Mouse (Mus musculus): Measurements from ENCODE around the gene Gm44502. TPM values are rescaled to one million over a fixed set of nuclear protein-coding genes. Genes with fewer than 3 reads are reported as not detected.

Gene Gm44502
- polyA plus RNA-seq, 1 experiment from 2014 or later = not detected

DNA sequence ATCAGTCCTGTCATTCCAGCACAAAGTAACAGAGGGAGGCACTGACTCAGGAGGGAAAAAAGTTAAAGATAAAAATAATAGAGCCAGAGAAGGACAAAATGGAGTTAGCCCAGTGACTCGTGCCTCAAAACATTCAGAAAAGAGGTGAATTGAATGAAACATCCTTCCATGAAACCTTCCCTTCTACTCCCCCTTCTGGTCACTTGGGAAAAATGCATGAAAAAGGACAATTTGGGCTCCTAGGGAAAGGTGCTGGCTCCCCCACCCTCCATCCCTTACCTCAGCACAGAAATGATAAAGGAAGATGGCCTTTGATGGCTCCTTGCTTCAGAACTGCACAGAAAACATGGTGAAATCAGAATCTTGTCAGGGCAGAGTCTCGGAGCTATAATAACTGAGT lies 39.1 kb upstream of the Gm44502 start:
- Histone ChIP-seq H3K27me3 (no peaks in the 10 kb centered on the region), H3K36me3 (peaks cover 8% of the 10 kb centered on the region; the same call in 1 of the 2 replicates), H3K27ac (replicated peaks) (no peak overlapping the region), H3K4me2 (no peak overlapping the region), H3K9ac (no peak overlapping the region), H3K4me1 (replicated peaks) (peaks cover 11% of the 10 kb centered on the region), H3K4me3 (no peak overlapping the region), H3K9me3 (no peaks in the 10 kb centered on the region)
- 37% methylated on average over 2 of the region's 2 CpGs for WGBS
- no peak for ATAC-seq (ENCODE audit: low read depth)

DNA sequence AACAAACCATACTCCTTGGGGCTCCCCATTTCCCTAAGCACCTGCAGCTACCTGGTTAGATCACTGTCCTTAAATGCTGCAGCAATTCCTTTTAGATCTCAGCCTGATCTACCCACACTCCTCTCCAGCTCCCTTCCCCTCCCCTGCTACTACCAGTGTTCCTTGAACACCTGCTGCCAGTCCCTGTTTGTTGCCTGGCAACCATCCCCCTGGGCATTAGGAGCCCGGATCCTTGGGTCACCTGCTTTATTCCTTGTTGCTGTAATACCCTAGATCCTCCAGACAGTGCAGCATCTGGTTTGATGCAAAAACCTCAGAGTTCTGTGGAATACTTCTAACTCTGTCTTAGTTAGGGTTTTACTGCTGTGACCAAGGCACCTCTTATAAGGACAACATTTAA lies 35.6 kb upstream of the Gm44502 start:
- H3K9ac ChIP-seq = no peak overlapping the region
- 0% methylated on average over 1 of the region's 1 CpGs for WGBS
- no peak overlapping the region for H3K4me2 ChIP-seq
- no peaks in the 10 kb centered on the region for H3K27me3 ChIP-seq
- no peaks in the 10 kb centered on the region for H3K9me3 ChIP-seq
- peak; percentile 62 for ATAC-seq (ENCODE audit: low read depth)
- H3K27ac ChIP-seq (replicated peaks) = no peak overlapping the region
- no peak overlapping the region for H3K4me3 ChIP-seq
- peaks cover 11% of the 10 kb centered on the region for H3K4me1 ChIP-seq (replicated peaks)
- H3K36me3 ChIP-seq = peaks cover 43% of the 10 kb centered on the region

DNA sequence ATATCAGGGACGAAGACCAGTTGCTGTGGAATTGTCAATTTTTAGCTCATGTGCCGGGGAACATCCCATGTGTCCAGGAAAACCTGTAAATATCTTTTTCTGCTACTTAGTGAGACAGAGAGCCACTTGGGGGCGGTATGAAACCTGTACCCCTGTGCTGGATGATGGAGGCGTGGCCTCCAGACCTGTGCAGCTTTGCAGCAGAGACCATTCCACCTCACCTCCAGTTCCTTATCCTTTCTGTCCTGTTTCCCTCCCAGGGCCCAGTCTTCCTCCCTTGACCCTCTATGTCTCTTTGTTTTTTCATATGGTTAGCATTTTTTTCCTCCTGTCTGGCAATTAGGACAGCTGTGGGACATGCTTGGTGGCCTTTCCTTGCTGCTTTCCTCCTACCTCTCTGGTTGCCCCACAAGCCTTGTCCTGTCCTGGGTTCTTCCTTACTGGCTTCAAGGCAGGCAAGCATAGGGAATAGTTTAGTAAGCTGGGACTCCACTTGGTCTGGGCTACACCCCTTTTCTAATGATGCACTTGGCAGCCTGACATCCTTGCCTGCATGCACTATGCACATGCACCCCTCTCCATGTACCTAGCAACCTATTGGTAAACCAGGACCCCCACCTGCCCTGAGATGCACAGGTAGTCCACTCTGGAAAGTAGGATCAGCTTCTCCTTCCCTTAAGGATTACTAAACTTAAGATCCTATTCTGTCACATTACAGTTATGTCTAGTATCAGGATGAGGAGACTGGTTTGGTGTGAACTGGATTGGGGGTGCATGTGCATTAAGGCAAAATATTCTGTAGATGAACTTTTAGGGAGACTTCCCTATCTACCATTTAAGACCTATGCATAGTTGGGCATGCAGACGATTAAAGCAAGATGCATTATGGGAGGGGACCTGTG lies 34.1 kb upstream of the Gm44502 start:
- Histone ChIP-seq H3K4me1 (replicated peaks) (peaks cover 11% of the 10 kb centered on the region), H3K4me3 (no peak overlapping the region), H3K9me3 (no peaks in the 10 kb centered on the region), H3K36me3 (peaks cover 56% of the 10 kb centered on the region), H3K9ac (no peak overlapping the region), H3K4me2 (no peak overlapping the region), H3K27me3 (no peaks in the 10 kb centered on the region), H3K27ac (replicated peaks) (no peak overlapping the region)
- ATAC-seq (ENCODE audit: low read depth) = no peak
- WGBS = 65% methylated on average over 5 of the region's 5 CpGs

DNA sequence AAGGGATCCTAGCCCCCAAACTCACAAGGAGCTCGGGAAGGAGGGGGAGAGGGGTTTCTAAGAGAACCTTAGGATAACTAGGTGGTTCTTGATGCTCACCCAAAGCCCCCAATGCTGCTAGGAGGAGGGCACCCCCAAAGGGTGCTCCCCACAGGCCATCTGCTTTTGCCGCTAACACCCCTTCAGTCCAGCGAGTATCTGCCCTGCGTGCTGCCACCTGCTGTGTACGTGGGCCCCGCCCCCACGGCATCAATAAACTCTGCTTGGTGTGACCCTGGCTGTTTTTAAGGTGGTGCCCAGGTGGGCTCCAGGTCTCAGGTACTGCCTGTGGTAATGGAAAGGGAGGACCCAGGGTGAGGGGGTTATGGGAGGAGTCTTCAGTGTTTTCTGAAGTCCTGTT lies 32.7 kb upstream of the Gm44502 start:
- Histone ChIP-seq H3K9ac (no peak overlapping the region), H3K4me3 (no peak overlapping the region), H3K27me3 (no peaks in the 10 kb centered on the region), H3K4me1 (replicated peaks) (peaks cover 11% of the 10 kb centered on the region), H3K9me3 (no peaks in the 10 kb centered on the region), H3K4me2 (no peak overlapping the region), H3K36me3 (peaks cover 70% of the 10 kb centered on the region), H3K27ac (replicated peaks) (no peak overlapping the region)
- 76% methylated on average over 7 of the region's 7 CpGs for WGBS
- ATAC-seq (ENCODE audit: low read depth) = no peak

DNA sequence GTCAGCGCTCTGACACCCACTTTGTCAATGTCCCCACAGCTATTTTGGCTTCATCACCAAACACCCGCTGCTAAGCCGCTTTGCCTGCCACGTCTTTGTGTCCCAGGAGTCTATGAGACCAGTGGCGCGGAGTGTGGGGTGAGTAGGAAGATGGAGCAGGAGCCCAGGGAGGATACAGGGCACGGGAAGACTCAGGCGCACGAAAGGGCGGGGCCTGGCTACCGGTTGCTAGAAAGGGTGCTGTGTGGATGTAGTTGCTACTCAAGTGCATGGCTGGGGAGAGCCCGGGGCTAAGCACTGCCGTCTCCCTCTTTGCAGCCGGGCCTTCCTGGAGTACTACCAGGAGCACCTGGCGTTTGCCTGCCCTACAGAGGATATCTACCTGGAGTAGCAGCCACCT lies 31.8 kb upstream of the Gm44502 start:
- H3K4me3 ChIP-seq = no peak overlapping the region
- peaks cover 16% of the 10 kb centered on the region for H3K4me1 ChIP-seq (replicated peaks)
- H3K27me3 ChIP-seq = no peaks in the 10 kb centered on the region
- H3K4me2 ChIP-seq = no peak overlapping the region
- 86% methylated on average over 15 of the region's 15 CpGs for WGBS
- H3K9ac ChIP-seq = no peak overlapping the region
- H3K36me3 ChIP-seq = peaks cover 79% of the 10 kb centered on the region
- no peak overlapping the region for H3K27ac ChIP-seq (replicated peaks)
- no peaks in the 10 kb centered on the region for H3K9me3 ChIP-seq
- no peak for ATAC-seq (ENCODE audit: low read depth)

DNA sequence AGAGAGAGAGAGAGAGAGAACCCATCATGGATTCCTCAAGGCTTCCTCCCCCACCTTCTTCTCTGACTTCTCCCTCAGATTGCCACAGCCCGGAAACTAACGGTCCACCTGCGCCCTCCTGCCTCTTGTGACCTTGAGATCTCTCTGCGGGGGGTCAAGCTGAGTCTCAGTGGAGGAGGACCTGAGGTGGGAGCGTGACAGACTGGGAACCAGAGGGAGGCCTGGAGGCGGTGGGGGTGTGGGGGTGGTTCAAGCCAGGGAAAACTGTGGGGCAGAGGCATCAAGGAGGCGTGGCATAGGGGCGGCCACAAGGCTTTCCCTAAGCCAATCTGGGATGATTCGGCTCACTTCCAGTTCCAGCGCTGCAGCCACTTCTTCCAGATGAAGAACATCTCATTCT lies 30.8 kb upstream of the Gm44502 start:
- H3K9me3 ChIP-seq = no peaks in the 10 kb centered on the region
- peaks cover 26% of the 10 kb centered on the region for H3K4me1 ChIP-seq (replicated peaks)
- no peak overlapping the region for H3K4me2 ChIP-seq
- H3K27ac ChIP-seq (replicated peaks) = no peak overlapping the region
- 74% methylated on average over 10 of the region's 10 CpGs for WGBS
- no peak for ATAC-seq (ENCODE audit: low read depth)
- H3K4me3 ChIP-seq = no peak overlapping the region
- H3K36me3 ChIP-seq = peaks cover 80% of the 10 kb centered on the region
- no peak overlapping the region for H3K9ac ChIP-seq
- no peaks in the 10 kb centered on the region for H3K27me3 ChIP-seq

DNA sequence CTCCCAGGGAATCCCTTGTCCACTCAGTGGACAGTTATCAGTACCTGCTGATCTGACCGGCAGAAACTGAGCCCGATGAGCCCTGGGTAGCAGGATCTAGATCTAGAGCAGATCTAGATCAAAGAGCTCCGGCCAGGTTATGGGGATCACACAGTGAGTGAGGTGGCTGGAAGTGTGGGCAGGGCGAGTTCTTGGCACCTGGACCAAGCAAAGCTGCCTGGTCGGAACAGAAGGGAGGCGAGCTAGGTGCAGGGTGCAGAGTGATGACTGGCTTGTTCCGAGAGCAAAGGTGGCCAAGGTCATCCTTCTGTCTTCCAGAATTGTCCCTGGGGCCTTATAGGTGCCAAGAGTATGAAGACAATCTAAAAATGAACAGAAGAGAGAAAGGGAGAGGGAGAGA lies 30.3 kb upstream of the Gm44502 start:
- Histone ChIP-seq H3K9me3 (no peaks in the 10 kb centered on the region), H3K27me3 (no peaks in the 10 kb centered on the region), H3K27ac (replicated peaks) (no peak overlapping the region), H3K4me2 (no peak overlapping the region), H3K4me3 (no peak overlapping the region), H3K4me1 (replicated peaks) (peaks cover 26% of the 10 kb centered on the region), H3K36me3 (peaks cover 80% of the 10 kb centered on the region), H3K9ac (no peak overlapping the region)
- whole genome bisulfite sequencing = 89% methylated on average over 7 of the region's 7 CpGs
- no peak for ATAC-seq (ENCODE audit: low read depth)

DNA sequence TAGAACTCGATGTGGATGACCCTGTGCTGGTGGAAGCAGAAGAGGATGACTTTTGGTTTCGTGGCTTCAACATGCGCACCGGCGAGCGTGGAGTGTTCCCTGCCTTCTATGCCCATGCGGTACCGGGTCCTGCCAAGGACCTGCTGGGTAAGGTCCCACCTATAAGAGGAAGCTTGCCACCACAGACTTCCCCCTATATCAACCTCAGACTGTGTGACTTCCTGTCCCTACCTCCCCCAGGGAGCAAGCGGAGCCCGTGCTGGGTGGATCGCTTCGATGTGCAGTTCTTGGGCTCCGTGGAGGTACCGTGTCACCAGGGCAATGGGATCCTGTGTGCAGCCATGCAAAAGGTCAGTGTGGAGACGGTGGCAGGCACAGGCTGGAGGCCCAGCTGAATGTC lies 29.4 kb upstream of the Gm44502 start:
- Histone ChIP-seq H3K27ac (replicated peaks) (no peak overlapping the region), H3K9ac (no peak overlapping the region), H3K9me3 (no peaks in the 10 kb centered on the region), H3K4me3 (no peak overlapping the region), H3K4me2 (no peak overlapping the region), H3K27me3 (no peaks in the 10 kb centered on the region), H3K36me3 (peaks cover 76% of the 10 kb centered on the region), H3K4me1 (replicated peaks) (peaks cover 24% of the 10 kb centered on the region)
- no peak for ATAC-seq (ENCODE audit: low read depth)
- WGBS = 95% methylated on average over 15 of the region's 15 CpGs

DNA sequence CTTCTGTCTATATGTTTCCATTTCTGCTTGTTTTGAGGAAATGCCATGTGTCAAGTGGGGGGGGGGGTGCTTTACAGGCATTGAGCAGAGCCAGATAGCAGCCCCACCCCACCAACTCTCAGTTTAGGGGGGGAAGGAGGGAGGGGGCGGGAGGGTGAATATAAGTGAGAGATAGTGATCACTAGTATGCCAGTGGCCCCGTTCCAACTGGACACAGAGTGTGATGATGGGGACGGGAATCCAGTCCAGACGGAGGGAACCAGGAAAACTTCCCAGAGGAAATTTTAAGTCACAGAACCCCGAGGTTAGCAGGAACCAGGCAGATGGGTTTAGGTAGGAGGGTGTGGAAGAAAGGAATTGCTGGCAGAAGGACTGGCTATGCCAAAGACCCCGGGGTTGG lies 26.1 kb upstream of the Gm44502 start:
- Histone ChIP-seq H3K4me2 (peak overlapping the region; percentile 91), H3K4me3 (peak overlapping the region; percentile 73), H3K4me1 (replicated peaks) (peaks cover 32% of the 10 kb centered on the region), H3K36me3 (peaks cover 43% of the 10 kb centered on the region), H3K27me3 (peaks cover 13% of the 10 kb centered on the region; the same call in 1 of the 2 replicates), H3K27ac (replicated peaks) (no peak overlapping the region), H3K9me3 (no peaks in the 10 kb centered on the region), H3K9ac (peak overlapping the region; percentile 91)
- no peak for ATAC-seq (ENCODE audit: low read depth)
- 84% methylated on average over 6 of the region's 6 CpGs for WGBS

DNA sequence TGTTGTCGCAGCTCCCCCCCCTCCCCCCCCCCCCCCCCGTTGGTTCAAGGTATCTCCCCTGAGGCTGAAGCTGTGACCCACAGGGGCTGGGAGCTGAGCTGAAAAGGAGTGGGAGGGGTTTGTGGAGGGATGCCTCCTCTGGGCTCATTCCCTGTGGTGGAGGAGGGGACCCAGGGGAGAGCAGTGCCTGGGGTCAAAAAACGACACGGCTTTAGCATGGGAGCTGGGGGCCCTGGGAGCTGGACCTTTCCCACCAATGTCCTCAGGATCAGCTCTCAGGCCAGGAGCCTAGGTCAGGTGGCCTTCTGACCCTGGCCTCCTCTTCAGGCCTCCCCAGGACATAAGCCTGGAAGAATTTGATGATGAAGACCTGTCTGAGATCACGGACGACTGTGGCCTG lies 25.4 kb upstream of the Gm44502 start:
- H3K4me1 ChIP-seq (replicated peaks) = peaks cover 32% of the 10 kb centered on the region
- peak overlapping the region; percentile 73 for H3K4me3 ChIP-seq
- H3K36me3 ChIP-seq = peaks cover 36% of the 10 kb centered on the region
- ATAC-seq (ENCODE audit: low read depth) = peak; percentile 19; the same call in 1 of the 2 replicates
- 25% methylated on average over 4 of the region's 6 CpGs for WGBS
- peaks cover 13% of the 10 kb centered on the region; the same call in 1 of the 2 replicates for H3K27me3 ChIP-seq
- peak overlapping the region; percentile 91 for H3K4me2 ChIP-seq
- H3K9me3 ChIP-seq = no peaks in the 10 kb centered on the region
- peak overlapping the region; percentile 91 for H3K9ac ChIP-seq
- peak overlapping the region; percentile 83 for H3K27ac ChIP-seq (replicated peaks)

DNA sequence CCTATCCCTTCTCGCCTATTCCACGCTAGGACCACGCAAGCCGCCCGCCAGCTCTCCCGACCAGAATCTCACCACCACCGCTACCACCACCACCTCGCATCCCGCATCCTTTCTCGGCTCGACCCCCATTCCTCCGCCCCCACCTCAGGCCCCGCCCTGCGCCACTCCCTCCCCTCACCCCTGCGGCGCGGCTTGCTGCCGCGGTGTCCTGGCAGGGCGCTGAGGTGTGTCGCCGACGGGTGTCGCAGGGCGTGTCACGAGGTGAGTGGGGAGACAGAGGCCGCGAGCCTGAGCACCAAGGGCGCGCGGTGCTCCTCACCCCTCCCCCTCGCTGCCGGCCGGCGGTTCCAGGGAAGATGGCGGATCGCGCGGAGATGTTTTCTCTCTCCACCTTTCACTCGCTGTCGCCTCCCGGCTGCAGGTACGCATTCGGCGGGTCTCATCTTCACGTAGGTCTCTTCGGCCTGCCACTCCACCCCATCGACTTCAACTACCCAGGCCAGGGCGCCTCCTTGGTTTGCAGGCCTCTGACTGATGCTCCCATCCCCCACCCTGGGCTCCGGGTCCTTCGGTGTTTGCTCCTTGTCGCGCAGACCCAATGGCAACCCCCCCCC lies 24.5 kb upstream of the Gm44502 start, which contains the start of gene Mapk8ip2:
Gene Mapk8ip2, plus strand, starts transcription at position 49 of the 614 bp plus-strand sequence.
- H3K9me3 ChIP-seq = no peaks in the 10 kb centered on the region
- H3K4me2 ChIP-seq = peak within 1 kb of the TSS; percentile 91
- H3K36me3 ChIP-seq = peaks cover 28% of the 10 kb centered on the region
- H3K27me3 ChIP-seq = peaks cover 16% of the 10 kb centered on the region; the same call in 1 of the 2 replicates
- peak within 1 kb of the TSS; percentile 91 for H3K9ac ChIP-seq
- ATAC-seq (ENCODE audit: low read depth) = peak; percentile 86
- peak within 1 kb of the TSS; percentile 83 for H3K27ac ChIP-seq (replicated peaks)
- under 1% methylated on average over 46 of the region's 53 CpGs for WGBS
- H3K4me1 ChIP-seq (replicated peaks) = peaks cover 32% of the 10 kb centered on the region
- H3K4me3 ChIP-seq = peak within 1 kb of the TSS; percentile 73
